Mouse (Mus musculus) bone marrow macrophage, adult 2 months (primary cell): ENCODE data around the gene Exoc3l4. TPM values are rescaled to one million over a fixed set of nuclear protein-coding genes. Genes with fewer than 3 reads are reported as not detected.
A peak's percentile ranks its signal among the peaks of the same experiment; 100 is the strongest.

Source experiments
- H3K27ac ChIP-seq: 2 replicates; pipeline ENCODE4 v1.5.1; 2012; ENCODE audit warnings: low read depth, low read length; ENCODE audit not compliant: insufficient read depth
- H3K4me1 ChIP-seq: 2 replicates; pipeline ENCODE4 v1.6.1; 2012; ENCODE audit warnings: low read length; ENCODE audit not compliant: control insufficient read depth, insufficient read depth
- H3K4me3 ChIP-seq: 2 replicates; pipeline ENCODE4 v1.5.1; 2012; ENCODE audit warnings: mild to moderate bottlenecking, low read length, moderate library complexity; ENCODE audit not compliant: insufficient read depth
- CTCF ChIP-seq: IDR thresholded peaks from 2 replicates; pipeline ENCODE4 v1.5.1; 2012; ENCODE audit warnings: low read depth, mild to moderate bottlenecking, low read length, moderate library complexity
- POLR2A ChIP-seq: IDR thresholded peaks from 2 replicates; pipeline ENCODE4 v1.6.1; 2012; ENCODE audit warnings: mild to moderate bottlenecking, low read depth, low read length, borderline replicate concordance
- polyA plus RNA-seq: library from polyadenylated mRNA; stranded (reverse); fragments of >200 nt; gene quantifications from 2 replicates; pipeline ENCODE4 v1.2.4, GENCODE M21; 2012; ENCODE audit not compliant: missing spikeins, insufficient read depth, insufficient read length

The Exoc3l4 gene
- polyA plus RNA-seq, 1 experiment, result 8.0 TPM

GRCm38 (mm10) chr12:111443011-111443870 lies 26.4 kb downstream of the Exoc3l4 start:
- Histone ChIP-seq H3K27ac (peak overlapping the region; percentile 76), H3K4me3 (peak overlapping the region; percentile 73), H3K4me1 (peaks cover 57% of the 10 kb centered on the region)
- no peak for TF ChIP-seq CTCF
- no peak for TF ChIP-seq POLR2A

- H3K4me3 ChIP-seq, result peak overlapping the region; percentile 73
- H3K4me1 ChIP-seq, result peaks cover 56% of the 10 kb centered on the region
- no peak for TF ChIP-seq CTCF
- TF ChIP-seq POLR2A, result no peak
- peak overlapping the region; percentile 76 for H3K27ac ChIP-seq
Observed at GRCm38 (mm10) chr12:111443921-111444831, 27.4 kb downstream of the Exoc3l4 start.

GRCm38 (mm10) chr12:111445161-111445889 lies 28.5 kb downstream of the Exoc3l4 start:
- H3K4me3 ChIP-seq, result peak overlapping the region; percentile 73

DNA sequence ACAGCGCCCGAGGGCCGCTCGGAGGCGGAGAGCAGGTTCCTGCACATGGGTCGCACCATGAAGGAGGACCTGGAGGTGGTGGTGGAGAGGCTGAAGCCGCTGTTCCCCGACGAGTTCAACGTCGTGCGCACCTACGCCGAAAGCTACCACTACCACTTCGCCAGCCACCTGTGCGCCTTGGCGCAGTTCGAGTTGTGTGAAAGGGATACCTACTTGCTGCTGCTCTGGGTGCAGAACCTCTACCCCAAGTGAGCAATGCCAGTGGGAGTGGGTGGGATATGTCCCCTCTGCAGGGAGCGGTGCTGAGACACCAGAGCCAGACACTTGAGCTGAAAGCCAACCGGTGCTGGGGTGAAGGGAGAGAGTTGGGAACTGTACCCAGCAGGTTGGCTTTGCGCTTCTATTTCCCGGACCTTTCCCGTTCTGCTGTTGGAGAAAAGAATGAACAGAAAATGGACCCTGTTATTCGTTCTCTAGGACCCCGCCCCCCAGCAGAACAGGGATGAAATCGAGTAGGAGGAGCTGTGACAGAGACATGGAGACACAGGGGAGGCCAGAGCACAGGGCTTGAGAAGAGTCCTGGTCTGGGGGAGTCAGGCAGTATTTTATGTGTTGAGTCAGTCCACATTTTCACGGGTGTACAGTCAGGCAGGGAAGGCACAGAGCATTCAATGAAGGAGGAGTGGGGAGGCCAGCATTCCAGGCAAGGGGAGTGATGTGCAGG lies 29.2 kb downstream of the Exoc3l4 start:
- TF ChIP-seq CTCF, result no peak
- TF ChIP-seq POLR2A, result no peak
- Histone ChIP-seq H3K4me3 (peak overlapping the region; percentile 27), H3K27ac (peak overlapping the region; percentile 37; the same call in 1 of the 2 replicates), H3K4me1 (peaks cover 62% of the 10 kb centered on the region)

More at GRCm38 (mm10) chr12:111445161-111445889, 28.5 kb downstream of the Exoc3l4 start:
- TF ChIP-seq POLR2A, result no peak
- no peak for TF ChIP-seq CTCF
- Histone ChIP-seq H3K4me1 (peaks cover 63% of the 10 kb centered on the region), H3K27ac (no peak overlapping the region)

GRCm38 (mm10) chr12:111446745-111447144 lies 29.9 kb downstream of the Exoc3l4 start:
- peaks cover 59% of the 10 kb centered on the region for H3K4me1 ChIP-seq
- peak overlapping the region; percentile 27 for H3K4me3 ChIP-seq
- TF ChIP-seq CTCF (no peak), POLR2A (no peak)
- H3K27ac ChIP-seq, result peak overlapping the region; percentile 37

- TF ChIP-seq POLR2A (no peak), CTCF (no peak)
- Histone ChIP-seq H3K27ac (peak overlapping the region; percentile 37), H3K4me1 (peaks cover 59% of the 10 kb centered on the region), H3K4me3 (no peak overlapping the region)
Observed at GRCm38 (mm10) chr12:111447350-111447749, 30.5 kb downstream of the Exoc3l4 start.

- no peak for TF ChIP-seq CTCF
- no peak for TF ChIP-seq POLR2A
- H3K27ac ChIP-seq, result peak overlapping the region; percentile 80
- peaks cover 65% of the 10 kb centered on the region for H3K4me1 ChIP-seq
- H3K4me3 ChIP-seq, result no peak overlapping the region
Observed at GRCm38 (mm10) chr12:111447898-111448760, 31.3 kb downstream of the Exoc3l4 start.
